Mouse (Mus musculus) monocyte, adult 2 months (primary cell): ENCODE results near the gene 1700022I11Rik.
A peak's percentile ranks its signal among the peaks of the same experiment; 100 is the strongest.

Experiments used
- DNase-seq, 2 experiments: peaks; one replicate each; pipeline ENCODE4 v3.0.0; 2022; ENCODE audit warnings: low spot score in 2 of 2, low read depth in 1 of 2

1700022I11Rik gene

DNA sequence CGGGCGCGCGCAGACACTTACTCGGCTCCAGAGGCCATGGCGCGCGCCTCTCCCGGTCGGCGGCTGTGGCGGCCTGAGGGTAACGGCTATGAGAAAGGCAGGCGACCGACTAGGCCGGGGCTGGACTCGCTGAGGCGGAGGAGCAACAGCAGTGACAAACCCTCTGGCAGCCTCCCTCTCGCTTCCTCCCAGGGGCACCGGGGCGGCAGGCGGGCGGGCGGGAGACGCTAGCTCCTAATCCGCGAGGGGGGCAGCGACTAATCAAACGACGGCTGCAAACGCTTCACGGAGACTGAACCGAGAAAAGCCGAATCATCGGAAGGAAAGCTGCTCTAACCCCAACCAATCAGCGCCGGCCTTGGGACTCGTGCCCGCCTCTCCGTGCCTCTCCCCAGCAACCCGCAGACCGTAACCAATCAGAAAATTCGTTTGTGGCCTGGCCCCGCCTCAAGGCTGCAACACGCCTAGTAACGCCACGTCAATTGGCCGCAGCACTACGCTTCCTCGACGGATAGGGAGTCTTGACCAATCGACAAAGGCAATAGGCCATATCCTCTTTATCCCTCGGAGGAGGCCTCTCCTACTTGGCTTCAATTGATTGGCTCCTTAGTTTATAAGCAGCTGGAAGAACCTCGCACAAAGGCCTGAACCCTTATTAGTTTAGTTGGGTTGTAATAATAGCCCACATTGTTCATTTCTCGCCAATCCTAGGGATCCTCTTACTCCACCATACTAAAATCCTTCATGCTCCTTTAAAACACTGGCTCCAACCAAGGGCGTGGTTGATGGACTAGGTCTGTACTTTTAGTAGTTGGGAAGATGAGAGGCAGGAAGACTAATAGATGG is 31.0 kb downstream of the 1700022I11Rik start, which contains the start of gene Vcp:
TSS of gene Vcp (minus strand) at position 367 of the 846 bp plus-strand sequence.
- DNase-seq, result peak; percentile 98

DNA sequence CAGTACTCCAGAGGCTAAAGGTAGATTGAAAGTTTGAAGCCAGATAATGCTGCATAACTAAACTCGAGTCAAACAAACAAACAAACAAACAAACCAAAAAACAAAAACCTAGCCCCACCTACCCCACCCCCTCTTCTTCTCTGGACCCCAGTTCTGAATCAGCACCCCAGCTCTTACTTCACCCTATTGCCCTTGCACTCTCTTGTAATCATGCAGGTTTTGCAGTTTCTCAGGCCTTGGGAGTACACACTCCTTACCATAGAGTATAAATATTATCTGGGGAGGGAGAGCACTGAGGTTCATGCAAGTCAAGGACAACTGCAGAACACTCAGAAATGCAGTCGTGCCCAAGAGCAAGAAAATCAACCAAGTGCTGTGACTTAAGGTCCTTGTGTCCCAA is 31.9 kb downstream of the 1700022I11Rik start:
- no peak for DNase-seq

DNA sequence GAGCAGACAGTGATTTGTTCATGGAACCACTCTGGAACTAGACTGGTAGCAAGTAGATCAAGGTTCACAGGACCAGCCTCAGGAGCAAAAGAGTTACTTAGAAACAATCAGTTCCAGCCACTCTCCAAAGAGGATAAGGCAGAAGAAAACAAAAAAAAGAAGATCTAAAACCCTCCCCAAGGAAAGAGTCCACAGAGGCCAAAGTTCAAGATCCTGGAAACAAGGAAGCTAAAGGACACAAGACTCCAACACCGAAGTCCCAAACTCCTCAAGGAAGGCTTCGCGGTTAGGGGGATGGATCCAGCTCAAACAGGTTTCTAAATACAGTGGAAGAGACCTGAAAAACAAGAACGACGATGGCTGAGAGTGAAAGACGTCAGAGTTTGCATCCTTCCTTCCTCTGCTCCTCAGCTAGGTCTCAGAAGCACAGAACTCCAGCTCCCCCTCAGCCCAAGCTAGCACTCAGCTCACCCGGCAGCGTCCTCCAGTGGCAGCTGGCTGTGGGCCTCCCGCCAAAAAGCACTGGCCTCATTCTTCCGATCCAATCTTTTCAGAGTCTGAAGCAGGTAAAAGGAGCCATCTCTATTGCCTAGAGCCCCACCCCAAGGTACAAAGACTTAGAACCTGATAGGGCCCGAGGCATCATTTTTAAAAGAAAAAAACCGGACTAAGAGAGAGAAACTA is 33.5 kb downstream of the 1700022I11Rik start:
- no peak for DNase-seq

DNA sequence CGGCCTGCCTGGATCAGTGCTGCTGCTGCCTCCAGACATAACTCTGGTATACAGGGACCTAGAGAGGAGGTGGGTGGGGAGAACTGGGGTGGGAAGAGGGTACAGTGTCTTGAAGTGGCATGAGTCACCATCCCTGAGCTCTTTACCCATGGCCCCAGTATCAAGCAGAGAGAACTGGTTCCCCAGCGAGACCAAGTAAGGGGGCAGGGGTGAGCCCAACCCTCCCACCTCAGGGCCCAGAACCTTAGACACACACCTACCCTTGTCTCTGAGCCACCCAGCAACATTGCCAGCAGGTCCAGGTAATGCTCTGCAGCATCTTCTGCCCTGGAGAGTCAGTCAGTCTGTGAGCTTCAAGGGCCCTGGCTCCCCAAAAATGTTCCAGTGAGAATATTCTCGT is 35.5 kb downstream of the 1700022I11Rik start:
- DNase-seq, result no peak

DNA sequence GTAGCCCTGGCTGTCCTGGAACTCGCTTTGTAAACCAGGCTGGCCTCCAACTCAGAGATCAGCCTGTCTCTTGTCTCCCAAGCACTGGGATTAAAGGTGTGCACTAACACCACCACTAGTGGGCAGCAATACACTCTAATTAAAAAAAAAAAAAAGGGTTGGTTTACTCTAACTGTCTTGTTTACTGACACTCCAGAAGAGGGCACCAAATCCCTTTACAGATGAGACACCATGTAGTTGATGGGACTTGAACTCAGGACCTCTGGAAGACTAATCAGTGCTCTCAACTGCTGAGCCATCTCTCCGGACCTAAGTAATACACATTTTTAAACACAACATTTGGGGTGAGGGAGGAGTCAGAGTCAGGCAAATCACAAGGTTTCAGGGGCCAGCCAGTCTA is 36.4 kb downstream of the 1700022I11Rik start:
- DNase-seq, result no peak

DNA sequence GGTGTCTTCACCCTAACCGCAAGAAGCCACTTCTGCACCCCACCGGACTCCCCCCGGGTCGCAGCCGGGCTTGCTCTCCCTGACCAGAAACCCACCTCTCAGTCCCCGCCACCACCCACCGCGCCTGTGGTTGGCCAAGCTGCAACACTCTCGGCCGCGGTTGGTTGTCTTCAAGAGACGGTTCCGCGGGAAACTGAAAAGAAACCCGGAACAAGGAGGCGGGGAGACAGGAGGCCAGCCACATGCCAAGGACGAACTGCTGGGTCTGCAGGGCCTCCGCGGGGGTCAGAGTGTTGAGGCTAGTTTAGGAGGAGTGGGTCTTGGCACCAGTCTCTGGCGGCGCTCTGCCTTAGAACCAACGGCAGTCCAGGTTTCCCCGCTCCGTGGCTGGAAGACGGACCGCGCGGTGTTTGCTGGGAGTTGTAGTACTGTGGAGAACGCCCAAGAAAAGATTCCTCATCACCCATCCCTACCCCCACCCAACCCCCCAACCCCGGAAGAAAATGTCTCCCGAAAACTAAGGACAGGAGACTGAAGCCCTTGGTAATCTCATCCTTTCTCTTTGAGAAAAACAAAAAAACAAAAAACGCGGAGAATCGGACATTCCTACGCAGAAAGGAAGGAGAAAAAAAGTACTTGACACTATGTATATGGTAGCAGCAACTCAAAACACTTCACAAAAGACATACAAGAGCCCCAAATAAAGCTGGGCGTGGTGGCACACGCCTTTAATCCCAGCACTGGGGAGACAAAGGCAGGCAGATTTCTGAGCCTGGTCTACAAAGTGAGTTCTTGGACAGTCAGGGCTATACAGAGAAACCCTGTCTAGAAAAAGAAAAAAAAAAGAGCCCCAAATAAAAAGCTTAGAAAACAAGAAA is 41.0 kb downstream of the 1700022I11Rik start, which contains the start of gene Fancg:
TSS of gene Fancg (minus strand) at position 346 of the 878 bp plus-strand sequence.
- peak; percentile 36 to 45 for DNase-seq

DNA sequence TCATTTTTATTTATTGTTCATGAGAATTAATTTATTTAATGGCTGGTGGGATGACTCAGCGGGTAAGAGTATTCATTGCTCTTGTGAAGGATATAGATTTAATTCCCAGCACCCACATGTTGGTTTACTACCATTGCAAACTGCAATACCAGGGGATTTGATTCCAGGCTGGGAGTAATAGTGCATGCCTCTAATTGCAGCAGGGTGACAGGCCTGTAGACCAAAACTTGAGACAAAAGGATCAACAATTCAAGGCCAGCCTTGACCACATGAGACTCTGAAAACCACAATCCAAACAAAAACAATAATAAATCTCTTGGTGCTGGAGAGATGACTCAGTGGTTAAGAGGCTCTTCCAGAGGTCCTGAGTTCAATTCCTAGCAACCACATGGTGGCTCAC is 42.7 kb downstream of the 1700022I11Rik start:
- DNase-seq, result no peak

DNA sequence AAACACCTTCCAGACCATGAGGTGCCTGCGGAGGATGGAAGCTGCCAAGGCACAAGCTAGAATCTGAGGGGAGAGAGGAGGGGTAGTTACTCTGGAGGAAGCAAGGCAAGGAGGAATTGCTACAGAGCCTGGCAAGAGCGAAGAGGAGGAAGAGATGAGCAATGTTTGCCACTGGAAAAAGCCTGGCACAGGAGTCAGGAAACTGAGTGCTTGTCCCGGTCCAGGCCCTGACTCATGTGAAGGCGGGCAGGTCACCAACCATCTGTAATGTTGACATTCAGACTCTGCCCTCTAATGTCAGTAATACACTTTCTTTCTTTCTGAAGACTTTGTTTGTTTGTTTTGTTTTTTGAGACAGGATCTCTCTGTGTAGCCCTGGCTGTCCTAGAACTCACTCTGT is 48.8 kb downstream of the 1700022I11Rik start:
- DNase-seq, result no peak

DNA sequence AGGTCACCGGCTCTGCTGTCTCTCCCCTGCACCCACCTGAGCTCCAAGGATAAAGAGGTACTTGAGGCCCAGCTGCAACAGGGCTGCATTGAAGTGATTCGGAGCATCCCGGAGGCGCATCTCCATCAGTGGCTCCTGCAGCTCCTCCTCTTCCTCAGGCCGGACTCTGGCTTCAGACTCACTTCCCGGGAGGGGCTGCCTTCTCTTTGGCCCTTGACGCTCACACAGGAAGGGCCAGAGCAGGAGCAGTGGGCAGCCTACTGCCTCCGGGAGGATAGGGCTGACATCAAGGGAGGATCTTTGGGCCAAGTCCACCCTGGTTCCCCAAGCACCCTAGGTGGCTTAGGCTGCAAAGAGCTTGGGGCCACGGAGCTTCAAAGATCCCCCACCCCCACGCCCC is 49.8 kb downstream of the 1700022I11Rik start:
- no peak for DNase-seq

DNA sequence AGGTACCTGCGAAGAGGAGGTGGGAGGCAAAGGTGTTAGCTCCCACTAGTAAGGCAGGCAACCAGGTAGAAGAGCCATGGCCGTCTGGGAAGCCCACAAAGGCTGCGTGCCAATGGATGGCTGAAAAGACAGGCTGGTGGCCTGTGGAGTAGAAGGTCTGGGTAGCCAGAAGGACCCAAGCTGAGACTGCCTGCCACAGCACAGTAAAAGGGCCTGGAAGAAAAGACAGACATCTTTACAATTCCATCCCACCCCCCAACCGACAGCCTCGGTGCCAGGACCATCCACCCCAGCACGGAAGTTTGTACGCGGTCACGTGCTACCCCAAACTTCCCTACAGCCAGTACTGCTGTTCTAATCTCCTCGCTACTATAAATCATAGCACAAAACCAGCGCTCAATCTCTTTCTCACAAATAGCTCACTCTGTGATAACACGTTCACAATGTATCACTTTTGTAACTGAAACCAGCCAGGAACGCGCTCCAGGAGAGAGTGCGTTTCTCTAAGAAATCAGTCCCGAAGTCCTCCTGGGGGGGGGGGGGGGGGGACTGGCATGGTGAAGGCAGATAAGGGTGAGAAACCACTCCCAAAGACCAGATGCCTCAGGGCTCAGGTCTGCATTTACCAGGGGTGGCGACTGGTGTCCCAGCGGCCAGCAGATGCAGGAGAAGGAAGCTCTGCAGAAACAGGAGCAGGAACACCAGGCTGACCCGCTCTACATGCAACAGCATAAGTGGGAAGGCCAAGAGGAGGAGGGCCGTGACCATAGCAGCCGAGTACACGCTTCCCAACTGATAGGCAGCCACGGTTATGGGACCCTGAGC is 50.4 kb downstream of the 1700022I11Rik start:
- DNase-seq, result no peak

DNA sequence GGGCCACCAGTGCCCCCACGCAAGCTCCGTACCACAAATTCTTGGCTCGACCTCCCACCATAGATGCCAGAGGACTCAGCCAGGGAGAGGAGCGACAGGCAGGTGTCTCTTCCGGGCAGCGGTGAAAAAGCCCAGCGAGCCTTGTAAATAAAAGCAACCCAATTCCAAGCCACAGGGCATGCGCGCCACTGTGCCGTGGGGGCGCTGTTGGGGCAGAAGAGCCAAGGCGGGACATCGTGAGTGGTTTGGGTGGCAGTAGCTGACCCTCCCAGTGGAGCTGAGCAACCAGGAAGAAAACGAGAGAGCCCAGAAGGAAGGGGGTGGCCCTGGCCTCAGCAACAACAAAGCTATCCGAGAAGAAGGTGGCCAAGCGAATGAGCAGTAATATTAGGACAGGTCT is 51.5 kb downstream of the 1700022I11Rik start:
- no peak for DNase-seq

DNA sequence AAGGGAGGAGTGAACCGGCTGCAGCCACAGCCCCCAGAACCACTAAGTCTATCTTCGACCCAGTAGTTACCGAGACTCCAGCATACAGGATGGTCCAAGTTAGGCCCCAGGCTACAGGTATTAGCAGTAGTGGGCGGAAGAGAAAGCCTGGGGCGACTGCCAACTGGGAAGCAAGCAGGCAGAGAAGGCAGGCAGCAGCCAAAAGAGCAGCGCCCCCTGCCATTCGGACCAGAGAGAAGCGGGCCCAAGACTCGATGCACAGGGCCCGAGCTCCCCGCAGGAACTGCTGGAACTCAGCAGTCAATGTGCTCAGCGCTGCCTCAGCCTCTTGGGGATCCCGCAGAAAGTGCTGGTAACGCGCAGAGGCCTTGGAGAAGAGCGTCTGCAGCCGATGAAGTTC is 51.9 kb downstream of the 1700022I11Rik start:
- DNase-seq, result no peak

DNA sequence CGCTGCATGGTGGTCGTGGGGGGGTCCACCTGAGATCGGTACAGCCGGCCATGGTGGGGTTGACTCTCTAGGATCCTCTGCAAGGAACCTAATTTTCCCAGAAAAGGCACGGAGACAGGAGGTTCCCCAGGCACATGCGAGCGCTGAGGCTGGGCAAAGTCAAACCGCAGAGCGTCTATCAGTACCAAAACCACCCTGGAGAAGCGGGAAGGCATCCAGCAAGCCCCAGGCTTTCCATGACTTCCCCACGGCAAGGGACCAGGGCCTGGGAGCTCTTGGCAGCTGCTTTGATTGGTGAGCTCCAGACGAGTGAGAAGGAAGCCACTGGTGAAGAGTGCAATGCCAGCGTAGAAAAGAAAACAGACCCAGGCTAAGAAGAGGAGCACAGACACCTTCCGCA is 55.3 kb downstream of the 1700022I11Rik start:
- DNase-seq, result no peak

DNA sequence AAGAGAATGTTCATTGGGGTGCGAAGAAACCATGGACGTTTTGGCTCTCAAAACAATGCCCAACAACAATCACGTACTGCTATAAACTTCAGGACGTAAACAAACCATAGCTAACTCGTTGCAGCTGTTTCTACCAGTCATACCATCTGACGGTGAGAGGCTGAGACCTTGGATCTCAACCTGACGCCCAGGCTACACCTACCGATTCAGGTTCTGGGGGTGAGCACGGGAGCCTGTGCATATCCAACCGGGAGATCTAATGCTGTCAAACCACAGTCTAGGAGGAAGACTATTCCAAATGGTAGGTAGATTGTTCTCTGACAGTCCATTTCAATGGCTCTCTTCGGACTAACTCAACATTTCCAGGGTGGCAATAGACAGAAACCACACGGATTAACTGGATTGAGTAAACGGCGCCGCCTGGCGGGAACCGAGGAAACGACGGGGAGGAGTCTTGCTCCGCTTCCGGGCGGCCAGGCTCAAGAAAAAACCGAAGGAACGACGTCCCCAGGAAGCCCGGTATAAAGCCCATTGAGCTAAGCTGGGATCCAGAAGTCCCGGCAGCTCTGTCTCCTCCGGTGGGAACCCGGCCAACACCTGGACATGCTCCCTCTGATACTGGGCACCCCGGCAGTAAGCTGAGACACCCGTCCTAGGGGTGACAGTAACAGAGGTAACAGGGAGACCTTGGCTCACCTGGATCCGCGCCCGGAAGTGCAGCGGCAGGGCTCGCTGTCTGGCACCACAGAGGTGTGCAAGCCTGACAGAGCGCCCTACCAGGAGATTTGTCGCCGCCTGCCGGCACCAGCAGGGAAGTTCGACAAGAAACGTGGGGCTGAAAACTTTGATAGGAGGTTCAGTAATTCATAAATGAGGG is 55.9 kb downstream of the 1700022I11Rik start, which contains the start of gene Pigo:
TSS of gene Pigo (minus strand) at position 736 of the 877 bp plus-strand sequence.
- DNase-seq, result peak; percentile 80 to 86

DNA sequence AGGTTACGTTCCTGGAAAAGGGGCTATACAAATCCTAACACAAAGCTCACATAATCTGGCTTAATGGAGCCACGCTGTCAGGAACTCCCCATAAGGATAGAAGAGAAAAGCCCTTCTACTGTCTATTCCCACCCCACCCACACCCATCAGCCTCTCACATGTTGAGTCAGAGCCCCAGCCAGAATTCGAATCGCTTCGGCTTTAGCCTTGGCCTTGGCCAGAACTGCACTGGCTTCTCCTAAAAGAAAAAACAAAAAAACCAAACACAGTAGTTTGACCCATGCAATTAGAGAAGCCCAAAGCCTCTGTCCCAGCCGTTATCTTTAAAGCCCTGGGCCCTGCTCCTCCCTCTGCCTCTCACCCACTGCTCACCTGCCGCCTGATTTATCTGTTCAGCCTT is 59.7 kb downstream of the 1700022I11Rik start:
- DNase-seq, result no peak

DNA sequence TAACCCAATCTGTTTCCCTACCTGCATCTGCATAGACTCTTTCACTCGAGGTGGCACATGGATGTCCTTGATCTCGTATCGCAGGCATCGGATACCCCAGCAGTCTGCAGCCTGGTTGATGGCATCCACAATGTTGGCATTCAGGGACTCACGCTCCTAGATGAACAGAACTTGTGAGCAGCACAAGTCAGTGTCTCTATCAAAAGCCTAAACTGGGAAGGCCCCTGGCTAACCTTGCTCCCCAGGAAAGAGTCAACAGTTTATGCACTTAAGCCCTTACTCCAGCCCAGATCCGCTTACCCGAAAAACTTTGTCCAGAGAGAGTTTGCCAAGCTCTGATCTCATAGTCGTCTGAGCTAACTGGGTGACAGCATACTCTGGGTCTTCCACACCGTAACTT is 60.3 kb downstream of the 1700022I11Rik start:
- no peak for DNase-seq

DNA sequence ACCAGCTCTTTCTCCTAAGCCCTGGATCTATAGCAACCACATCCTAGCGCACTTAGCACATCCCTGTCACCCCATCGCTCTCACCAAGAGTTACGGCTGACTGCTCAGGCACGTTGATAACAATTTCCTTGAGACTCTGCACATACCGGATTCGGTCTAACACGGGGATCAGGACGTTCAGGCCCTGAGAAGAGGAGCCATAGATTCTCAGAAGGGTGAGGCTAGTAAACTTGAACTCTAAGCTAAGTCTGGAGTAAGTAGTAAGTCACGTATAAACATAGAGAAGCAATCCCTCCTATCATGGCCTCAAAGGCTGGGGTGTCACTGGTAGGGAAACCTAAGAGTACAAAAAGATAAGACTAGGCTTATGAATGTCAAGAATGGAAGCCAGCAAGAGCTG is 60.9 kb downstream of the 1700022I11Rik start:
- DNase-seq, result no peak

DNA sequence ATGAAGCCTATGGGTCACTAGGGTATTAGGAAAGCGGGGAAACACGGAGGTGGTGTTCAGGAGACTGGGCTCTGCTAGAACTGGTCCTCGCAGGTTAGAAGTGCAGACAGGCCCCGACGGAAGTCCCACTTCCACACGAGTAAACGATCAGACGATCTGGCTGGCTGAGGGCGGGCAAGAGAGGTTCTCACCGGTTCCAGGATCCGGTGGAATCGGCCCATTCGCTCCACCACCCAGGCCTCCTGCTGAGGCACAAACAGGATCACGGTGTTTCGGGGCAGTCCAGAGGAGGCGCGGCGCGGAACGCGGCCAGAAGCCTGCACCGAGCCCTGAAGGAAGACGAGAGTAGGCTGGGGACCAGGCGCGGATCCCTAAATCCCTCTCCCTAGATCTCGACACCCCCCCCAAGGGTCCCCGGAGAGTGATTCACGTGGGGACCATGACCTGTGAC is 61.4 kb downstream of the 1700022I11Rik start:
- no peak for DNase-seq

DNA sequence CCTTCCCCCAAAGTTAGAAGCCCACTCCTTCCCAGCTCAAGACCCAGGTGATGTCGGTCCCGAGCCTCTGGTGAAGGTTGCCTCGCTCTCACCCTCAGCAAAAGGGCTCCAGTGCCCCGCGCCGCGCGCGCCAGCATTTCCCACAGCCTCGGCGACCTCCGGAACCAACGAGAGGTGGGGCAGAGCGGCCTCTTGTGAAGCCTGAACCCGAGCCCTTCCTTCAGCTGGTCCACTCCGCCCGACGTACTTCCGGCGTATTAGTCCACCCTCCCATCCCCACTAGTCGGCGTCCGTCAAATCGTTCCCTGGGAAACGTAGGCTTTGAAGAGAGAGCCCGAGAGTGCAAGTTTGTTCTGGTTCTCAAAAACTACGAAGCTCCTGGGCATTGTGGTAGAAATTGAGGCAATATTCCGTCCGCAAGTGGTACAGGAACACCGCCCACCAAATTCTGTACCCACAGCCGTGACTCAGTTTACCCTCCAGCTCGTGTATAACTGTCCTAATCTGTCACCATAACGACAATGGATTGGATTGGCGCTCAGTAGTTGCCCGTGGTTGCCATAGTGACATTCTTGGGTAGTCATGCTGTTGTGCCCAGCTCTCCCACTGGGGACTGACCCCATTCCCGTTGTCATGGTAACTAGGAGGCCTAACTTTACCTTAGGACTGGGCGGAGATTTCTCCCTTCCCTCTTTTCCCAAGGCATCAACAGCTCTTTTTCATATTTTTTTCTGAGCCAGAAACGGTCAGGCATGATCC is 62.0 kb downstream of the 1700022I11Rik start, which contains the start of gene Stoml2:
TSS of gene Stoml2 (minus strand) at position 474 of the 759 bp plus-strand sequence.
- peak; percentile 70 for DNase-seq
